Mouse (Mus musculus) midbrain, embryonic 12.5 days (tissue): Measurements from ENCODE around the gene Lrrc4c. TPM values are rescaled to one million over a fixed set of nuclear protein-coding genes. Genes with fewer than 3 reads are reported as not detected.
A peak's percentile ranks its signal among the peaks of the same experiment; 100 is the strongest.

Experiments
- ATAC-seq: fragments of 200-750 bp; cut with Nextera tagmentation; 2 replicates; pipeline ENCODE4 v1.8.0; 2017; ENCODE audit warnings: low read depth, moderate TSS enrichment, moderate library complexity; ENCODE audit not compliant: low FRiP score
- H3K27ac ChIP-seq: fragments of 300-500 bp; sonication (generic); replicated peaks from 2 replicates; pipeline ENCODE4 v1.5.1; 2016; ENCODE audit warnings: mild to moderate bottlenecking
- H3K27me3 ChIP-seq: fragments of 300-500 bp; sonication (generic); 2 replicates; pipeline ENCODE4 v1.6.1; 2016; ENCODE audit warnings: mild to moderate bottlenecking
- H3K36me3 ChIP-seq: fragments of 300-500 bp; sonication (generic); 2 replicates; pipeline ENCODE4 v1.6.1; 2016
- H3K4me1 ChIP-seq: fragments of 300-500 bp; sonication (generic); 2 replicates; pipeline ENCODE4 v1.6.1; 2016
- H3K4me2 ChIP-seq: fragments of 300-500 bp; sonication (generic); replicated peaks from 2 replicates; pipeline ENCODE4 v1.6.1; 2016; ENCODE audit warnings: mild to moderate bottlenecking, moderate library complexity
- H3K4me3 ChIP-seq: fragments of 300-500 bp; sonication (generic); 2 replicates; pipeline ENCODE4 v1.5.1; 2016; ENCODE audit warnings: mild to moderate bottlenecking
- H3K9ac ChIP-seq: fragments of 300-500 bp; sonication (generic); replicated peaks from 2 replicates; pipeline ENCODE4 v1.6.1; 2016; ENCODE audit warnings: mild to moderate bottlenecking, moderate library complexity
- H3K9me3 ChIP-seq: fragments of 300-500 bp; sonication (generic); 2 replicates; pipeline ENCODE4 v1.6.1; 2016; ENCODE audit warnings: mild to moderate bottlenecking
- WGBS: fragments of 180-500 bp; shearing (Covaris S2); methylation state at CpG from one replicate; pipeline ENCODE4 v1.1.7; 2016; 5-methylcytosine and 5-hydroxymethylcytosine counted together
- polyA plus RNA-seq: library from polyadenylated mRNA; unstranded; fragments of >200 nt; fragmentation: Nextera tagmentation; extraction: Ambion mirVana; gene quantifications from 2 replicates; pipeline ENCODE4 v1.2.1, GENCODE M21; 2016

Lrrc4c gene
- polyA plus RNA-seq, 1 experiment from 2014 or later: 7.5 TPM

GRCm38 (mm10) chr2:96573755-96574154 is 255.8 kb downstream of the Lrrc4c start:
- H3K4me1 ChIP-seq: no peaks in the 10 kb centered on the region
- no peaks in the 10 kb centered on the region for H3K9me3 ChIP-seq
- no peak overlapping the region for H3K4me2 ChIP-seq
- 95% methylated on average over 2 of the region's 2 CpGs for WGBS
- no peak for ATAC-seq
- no peak overlapping the region for H3K4me3 ChIP-seq
- no peaks in the 10 kb centered on the region for H3K36me3 ChIP-seq
- H3K27me3 ChIP-seq: no peaks in the 10 kb centered on the region
- no peak overlapping the region for H3K27ac ChIP-seq
- H3K9ac ChIP-seq: no peak overlapping the region

- Histone ChIP-seq H3K4me2 (no peak overlapping the region), H3K36me3 (no peaks in the 10 kb centered on the region), H3K9ac (no peak overlapping the region), H3K4me1 (0 out of 2 replicates have a peak, but pooled peaks cover 3% of the 10 kb centered on the region), H3K9me3 (no peaks in the 10 kb centered on the region), H3K27me3 (no peaks in the 10 kb centered on the region), H3K27ac (no peak overlapping the region), H3K4me3 (no peak overlapping the region)
- WGBS: 78% methylated on average over 8 of the region's 8 CpGs
- ATAC-seq: no peak
Observed at GRCm38 (mm10) chr2:96577701-96578100, 259.7 kb downstream of the Lrrc4c start.

GRCm38 (mm10) chr2:96580136-96580733 is 262.3 kb downstream of the Lrrc4c start:
- no peak overlapping the region for H3K4me3 ChIP-seq
- no peak for ATAC-seq
- no peak overlapping the region for H3K9ac ChIP-seq
- WGBS: 80% methylated on average over 1 of the region's 1 CpGs
- H3K36me3 ChIP-seq: no peaks in the 10 kb centered on the region
- no peaks in the 10 kb centered on the region for H3K27me3 ChIP-seq
- no peaks in the 10 kb centered on the region for H3K9me3 ChIP-seq
- H3K4me1 ChIP-seq: 0 out of 2 replicates have a peak, but pooled peaks cover 3% of the 10 kb centered on the region
- no peak overlapping the region for H3K4me2 ChIP-seq
- no peak overlapping the region for H3K27ac ChIP-seq

GRCm38 (mm10) chr2:96585665-96586064 is 267.7 kb downstream of the Lrrc4c start:
- under 1% methylated on average over 4 of the region's 4 CpGs for WGBS
- no peak overlapping the region for H3K9ac ChIP-seq
- no peak overlapping the region for H3K27ac ChIP-seq
- no peak overlapping the region for H3K4me3 ChIP-seq
- no peaks in the 10 kb centered on the region for H3K9me3 ChIP-seq
- no peaks in the 10 kb centered on the region for H3K36me3 ChIP-seq
- no peaks in the 10 kb centered on the region for H3K27me3 ChIP-seq
- ATAC-seq: peak; percentile 76
- H3K4me2 ChIP-seq: no peak overlapping the region
- no peaks in the 10 kb centered on the region for H3K4me1 ChIP-seq

GRCm38 (mm10) chr2:96604801-96605200 is 286.8 kb downstream of the Lrrc4c start:
- no peak overlapping the region for H3K4me2 ChIP-seq
- no peak for ATAC-seq
- no peaks in the 10 kb centered on the region for H3K27me3 ChIP-seq
- no peak overlapping the region for H3K4me3 ChIP-seq
- no peaks in the 10 kb centered on the region for H3K9me3 ChIP-seq
- H3K27ac ChIP-seq: no peak overlapping the region
- no peaks in the 10 kb centered on the region for H3K4me1 ChIP-seq
- H3K36me3 ChIP-seq: no peaks in the 10 kb centered on the region
- no peak overlapping the region for H3K9ac ChIP-seq
- whole genome bisulfite sequencing: 88% methylated on average over 3 of the region's 3 CpGs

GRCm38 (mm10) chr2:96614121-96614520 is 296.2 kb downstream of the Lrrc4c start:
- Histone ChIP-seq H3K4me2 (no peak overlapping the region), H3K27ac (no peak overlapping the region), H3K4me3 (no peak overlapping the region), H3K9ac (no peak overlapping the region), H3K4me1 (no peaks in the 10 kb centered on the region), H3K9me3 (no peaks in the 10 kb centered on the region), H3K27me3 (no peaks in the 10 kb centered on the region), H3K36me3 (no peaks in the 10 kb centered on the region)
- ATAC-seq: no peak
- WGBS: 79% methylated on average over 1 of the region's 1 CpGs

GRCm38 (mm10) chr2:96618691-96619205 is 300.8 kb downstream of the Lrrc4c start:
- H3K9ac ChIP-seq: no peak overlapping the region
- ATAC-seq: no peak
- H3K4me2 ChIP-seq: no peak overlapping the region
- no peaks in the 10 kb centered on the region for H3K27me3 ChIP-seq
- no peak overlapping the region for H3K27ac ChIP-seq
- H3K4me1 ChIP-seq: no peaks in the 10 kb centered on the region
- no peak overlapping the region for H3K4me3 ChIP-seq
- no peaks in the 10 kb centered on the region for H3K36me3 ChIP-seq
- no peaks in the 10 kb centered on the region for H3K9me3 ChIP-seq
- WGBS: 67% methylated on average over 6 of the region's 6 CpGs

- H3K27me3 ChIP-seq: no peaks in the 10 kb centered on the region
- WGBS: 49% methylated on average over 4 of the region's 4 CpGs
- no peak overlapping the region for H3K4me3 ChIP-seq
- ATAC-seq: no peak
- H3K36me3 ChIP-seq: no peaks in the 10 kb centered on the region
- H3K4me1 ChIP-seq: no peaks in the 10 kb centered on the region
- no peak overlapping the region for H3K4me2 ChIP-seq
- no peak overlapping the region for H3K9ac ChIP-seq
- no peaks in the 10 kb centered on the region for H3K9me3 ChIP-seq
- no peak overlapping the region for H3K27ac ChIP-seq
Observed at GRCm38 (mm10) chr2:96667113-96667512, 349.1 kb downstream of the Lrrc4c start.

GRCm38 (mm10) chr2:96681806-96682205 is 363.8 kb downstream of the Lrrc4c start:
- Histone ChIP-seq H3K4me3 (no peak overlapping the region), H3K4me2 (no peak overlapping the region), H3K4me1 (no peaks in the 10 kb centered on the region), H3K27me3 (no peaks in the 10 kb centered on the region), H3K27ac (no peak overlapping the region), H3K36me3 (no peaks in the 10 kb centered on the region), H3K9me3 (no peaks in the 10 kb centered on the region), H3K9ac (no peak overlapping the region)
- 67% methylated on average over 4 of the region's 4 CpGs for WGBS
- no peak for ATAC-seq

GRCm38 (mm10) chr2:96685328-96685727 is 367.4 kb downstream of the Lrrc4c start:
- Histone ChIP-seq H3K27me3 (no peaks in the 10 kb centered on the region), H3K27ac (no peak overlapping the region), H3K4me1 (no peaks in the 10 kb centered on the region), H3K36me3 (no peaks in the 10 kb centered on the region), H3K9me3 (no peaks in the 10 kb centered on the region), H3K4me2 (no peak overlapping the region), H3K9ac (no peak overlapping the region), H3K4me3 (no peak overlapping the region)
- no peak for ATAC-seq
- 76% methylated on average over 1 of the region's 1 CpGs for WGBS

GRCm38 (mm10) chr2:96705004-96705403 is 387.0 kb downstream of the Lrrc4c start:
- ATAC-seq: no peak
- no peak overlapping the region for H3K4me2 ChIP-seq
- H3K27me3 ChIP-seq: no peaks in the 10 kb centered on the region
- H3K4me3 ChIP-seq: no peak overlapping the region
- no peaks in the 10 kb centered on the region for H3K36me3 ChIP-seq
- H3K9ac ChIP-seq: no peak overlapping the region
- WGBS: 21% methylated on average over 3 of the region's 3 CpGs
- no peak overlapping the region for H3K27ac ChIP-seq
- H3K4me1 ChIP-seq: no peaks in the 10 kb centered on the region
- no peaks in the 10 kb centered on the region for H3K9me3 ChIP-seq

GRCm38 (mm10) chr2:96707772-96708350 is 389.9 kb downstream of the Lrrc4c start:
- peak; percentile 65; the same call in 1 of the 2 replicates for ATAC-seq
- 69% methylated on average over 4 of the region's 4 CpGs for WGBS

More at GRCm38 (mm10) chr2:96707772-96708350, 389.9 kb downstream of the Lrrc4c start:
- no peak overlapping the region for H3K4me3 ChIP-seq
- H3K27ac ChIP-seq: no peak overlapping the region
- H3K9me3 ChIP-seq: no peaks in the 10 kb centered on the region
- H3K9ac ChIP-seq: no peak overlapping the region
- no peaks in the 10 kb centered on the region for H3K27me3 ChIP-seq
- no peaks in the 10 kb centered on the region for H3K36me3 ChIP-seq
- no peaks in the 10 kb centered on the region for H3K4me1 ChIP-seq
- H3K4me2 ChIP-seq: no peak overlapping the region
